Mouse (Mus musculus) frontal cortex, postnatal 14 days (tissue): ENCODE results near the gene Arhgap10.

Source experiments
- DNase-seq, 2 experiments: peaks; one replicate each; pipeline ENCODE4 v3.0.0; 2022; ENCODE audit warnings: low spot score in 2 of 2

Arhgap10 gene

GRCm38 (mm10) chr8:77486749-77487148 lies 31.0 kb downstream of the Arhgap10 start:
- no peak for DNase-seq

DNA sequence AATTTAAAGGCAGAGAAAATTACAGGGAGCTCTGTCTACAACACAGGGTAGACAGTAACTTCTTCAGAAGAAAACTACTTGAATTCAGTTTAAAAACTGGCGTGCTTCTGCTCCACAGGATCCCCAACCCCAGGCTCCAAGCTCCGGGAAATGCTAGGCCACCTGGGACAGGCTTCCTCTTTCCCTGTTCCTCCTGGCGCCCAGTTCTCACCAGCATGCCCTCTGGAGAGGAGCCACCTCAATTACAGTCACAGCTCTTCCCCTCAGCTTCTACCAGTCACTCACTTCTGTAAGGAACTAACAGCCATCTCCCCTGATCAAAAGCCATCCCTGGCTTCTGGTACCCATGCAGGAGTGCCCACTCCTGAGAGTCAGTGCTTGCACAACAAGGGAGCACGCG lies 32.9 kb downstream of the Arhgap10 start:
- no peak for DNase-seq

GRCm38 (mm10) chr8:77484266-77484665 lies 33.5 kb downstream of the Arhgap10 start:
- DNase-seq = no peak

DNA sequence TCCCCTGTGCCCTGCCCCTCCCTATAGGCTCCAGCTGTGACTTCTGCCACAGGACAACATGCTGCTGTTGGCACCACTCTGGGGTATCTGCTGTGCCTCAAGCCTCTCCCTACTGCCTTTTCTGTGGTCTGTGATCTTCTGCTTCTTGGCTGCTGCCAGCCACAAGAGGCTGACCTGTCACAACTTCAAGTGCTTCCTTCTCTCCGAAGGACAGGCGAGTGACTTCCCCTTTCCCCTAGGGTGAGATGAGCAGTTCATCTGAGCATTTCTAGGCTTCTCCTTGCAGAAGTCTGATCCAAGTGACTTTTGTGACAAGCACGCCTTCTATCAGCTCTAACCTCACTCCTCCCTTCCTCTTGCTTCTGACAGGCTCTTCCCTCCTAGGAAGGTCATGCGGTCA lies 34.1 kb downstream of the Arhgap10 start:
- DNase-seq = no peak

DNA sequence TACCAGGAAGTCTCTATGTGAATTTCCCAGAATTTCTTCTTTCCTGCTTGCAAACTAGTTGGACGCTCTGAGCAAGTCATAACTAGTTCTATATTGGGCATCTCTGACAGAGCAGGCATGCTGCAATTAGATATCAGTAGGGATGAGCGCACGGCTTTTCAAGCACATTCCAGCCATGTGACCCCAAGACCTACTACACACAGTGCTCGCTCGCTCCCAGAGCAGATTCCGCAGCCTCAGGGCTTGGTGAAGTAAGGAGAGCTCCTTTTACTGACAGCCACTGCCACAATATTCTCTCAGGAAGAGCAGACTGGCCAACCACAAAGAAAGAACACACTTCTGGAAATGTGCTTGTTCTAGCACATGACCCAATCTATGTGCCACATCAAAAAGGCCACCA lies 36.0 kb downstream of the Arhgap10 start:
- DNase-seq = no peak

DNA sequence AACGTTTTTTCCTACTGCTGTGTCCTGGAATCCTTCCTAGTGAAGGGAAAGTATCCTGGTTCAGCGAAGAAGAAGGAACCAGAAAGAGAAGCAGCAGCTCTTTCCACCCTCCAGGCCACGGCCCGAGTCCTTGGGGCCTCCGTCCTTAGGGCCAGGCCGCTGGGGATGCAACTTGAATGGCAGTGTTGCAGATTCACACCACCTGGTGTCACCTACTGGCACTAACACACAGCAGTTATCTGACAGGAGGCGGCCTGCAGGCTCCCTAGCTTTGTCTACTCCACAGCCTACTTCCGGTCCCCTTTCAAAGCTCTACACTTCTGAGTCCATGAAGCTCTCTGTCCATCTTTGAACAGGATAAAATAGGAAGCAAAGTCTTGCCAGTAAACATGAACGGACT lies 37.8 kb downstream of the Arhgap10 start:
- no peak for DNase-seq

- DNase-seq = no peak
These were observed 38.9 kb downstream of the Arhgap10 start for GRCm38 (mm10) chr8:77478913-77479273.

GRCm38 (mm10) chr8:77478155-77478912 lies 39.4 kb downstream of the Arhgap10 start:
- DNase-seq = no peak

- DNase-seq = no peak
These were observed 40.1 kb downstream of the Arhgap10 start for GRCm38 (mm10) chr8:77477684-77478083.

DNA sequence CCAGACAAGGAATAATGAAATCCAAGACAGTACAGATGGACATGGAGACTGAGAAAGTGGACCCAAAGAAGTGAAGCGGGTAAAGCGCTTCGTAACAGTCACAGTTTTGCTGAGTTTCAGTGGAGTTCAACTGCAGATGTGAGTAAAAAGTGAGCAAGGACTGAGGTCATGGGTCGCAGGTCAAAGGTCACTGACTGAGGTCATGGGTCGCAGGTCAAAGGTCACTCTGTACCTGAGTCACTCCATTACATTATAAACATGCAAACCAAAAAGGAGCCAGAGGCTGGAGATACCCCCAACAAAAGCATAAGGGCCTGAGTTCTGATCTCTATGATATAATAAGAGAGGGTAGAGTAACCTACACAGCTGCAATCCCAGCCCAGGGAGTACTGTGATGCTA lies 43.1 kb downstream of the Arhgap10 start:
- DNase-seq = no peak

DNA sequence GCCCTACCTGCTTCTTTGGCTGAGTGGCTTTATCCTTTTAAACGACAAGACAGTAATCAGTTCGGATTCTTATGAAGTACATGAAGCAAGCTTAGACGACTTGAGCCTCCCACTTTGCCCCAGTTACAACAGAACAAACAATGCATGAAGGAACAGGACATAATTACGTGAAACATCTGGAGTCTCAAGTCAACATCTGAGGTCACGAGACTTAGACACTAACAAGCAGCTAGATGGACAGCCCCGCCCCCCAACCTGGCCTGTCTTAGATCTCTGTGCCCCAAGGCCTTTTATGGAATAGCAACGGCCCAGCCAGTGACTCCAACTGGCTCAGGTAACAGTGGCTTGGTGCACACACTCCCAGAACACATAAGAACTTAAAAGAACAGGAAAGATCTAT lies 44.0 kb downstream of the Arhgap10 start:
- DNase-seq = no peak

- DNase-seq = no peak
These were observed 44.4 kb downstream of the Arhgap10 start for GRCm38 (mm10) chr8:77473373-77473772.

DNA sequence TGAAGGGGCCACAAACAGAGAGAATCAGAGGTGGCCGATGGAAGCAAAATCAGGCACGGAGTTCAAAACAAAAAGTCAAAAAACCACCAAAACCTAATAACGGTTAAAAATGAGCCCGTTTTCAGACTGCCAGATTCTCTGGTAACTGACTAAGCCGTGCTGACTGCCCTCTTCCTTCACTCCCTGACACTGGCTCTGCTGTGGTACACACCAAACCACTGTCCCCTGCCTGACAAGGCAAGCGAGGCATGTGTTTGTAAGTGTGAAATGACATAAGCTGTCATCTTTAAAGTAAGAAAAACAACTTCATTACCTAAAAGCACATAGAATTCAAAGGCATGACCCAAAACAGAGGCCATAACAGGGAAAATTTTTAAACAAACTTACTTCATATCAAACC lies 56.4 kb downstream of the Arhgap10 start:
- no peak for DNase-seq

DNA sequence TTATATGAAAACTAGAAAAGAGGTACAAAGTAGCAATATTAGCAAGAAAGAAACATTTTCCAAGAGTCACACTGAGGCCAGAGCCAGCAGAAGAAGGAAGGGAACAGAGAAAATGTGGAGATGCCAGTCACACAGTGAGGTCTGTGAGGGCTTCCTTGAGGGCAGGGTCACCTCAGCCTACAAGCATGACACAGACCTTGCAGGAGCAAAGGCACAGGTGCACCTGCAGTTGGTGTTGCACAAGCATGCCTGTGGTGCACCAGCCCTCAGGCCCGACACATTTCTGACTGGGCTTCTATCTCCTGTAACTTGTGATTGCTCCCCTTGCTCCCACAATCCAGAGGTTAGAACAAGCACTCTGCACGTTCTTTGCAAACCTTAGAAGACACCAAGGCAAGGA lies 57.4 kb downstream of the Arhgap10 start:
- no peak for DNase-seq

GRCm38 (mm10) chr8:77459696-77460095 lies 58.1 kb downstream of the Arhgap10 start:
- DNase-seq = no peak

- DNase-seq = no peak
These were observed 59.2 kb downstream of the Arhgap10 start for GRCm38 (mm10) chr8:77458575-77458974.

- no peak for DNase-seq
These were observed 61.5 kb downstream of the Arhgap10 start for GRCm38 (mm10) chr8:77456263-77456662.

- DNase-seq = no peak
These were observed 63.9 kb downstream of the Arhgap10 start for GRCm38 (mm10) chr8:77453836-77454235.

- no peak for DNase-seq
These were observed 66.0 kb downstream of the Arhgap10 start for GRCm38 (mm10) chr8:77451466-77452382.

DNA sequence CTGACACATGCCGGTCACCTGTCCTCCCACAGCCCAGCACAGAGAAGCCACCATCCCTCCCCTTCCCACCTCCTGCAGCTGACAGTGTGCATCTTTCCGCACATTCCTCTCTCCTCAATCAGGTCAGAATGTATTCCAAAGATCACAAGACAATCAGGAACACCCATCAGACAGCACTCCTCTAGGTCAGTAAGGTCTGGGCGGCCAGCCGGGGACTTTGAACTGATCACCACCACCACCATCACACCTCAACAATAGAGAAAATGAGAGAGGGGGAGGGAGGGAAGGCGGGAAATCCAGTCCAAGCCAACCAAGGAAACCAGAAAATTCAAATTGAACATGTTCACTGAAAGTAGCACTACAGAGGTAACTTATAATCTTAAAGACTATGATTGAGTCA lies 66.7 kb downstream of the Arhgap10 start:
- DNase-seq = no peak

DNA sequence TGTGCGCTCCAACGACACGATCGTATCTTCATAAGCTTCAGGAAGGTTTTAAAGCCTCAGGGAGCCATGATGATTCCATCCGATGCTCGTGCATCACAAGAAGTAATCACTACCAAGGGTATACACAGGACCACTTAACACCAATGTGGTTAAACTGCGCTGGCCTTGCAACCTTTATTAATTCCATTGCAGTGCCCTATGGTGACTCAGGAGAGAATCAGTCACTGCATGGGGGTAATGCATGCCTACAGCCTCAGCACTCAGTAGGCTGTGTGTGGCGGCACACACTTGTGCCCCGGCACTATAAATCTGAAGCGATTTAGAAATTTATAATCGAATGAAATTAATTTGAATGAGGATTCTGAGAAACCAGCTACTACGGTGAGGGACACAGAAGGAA lies 71.5 kb downstream of the Arhgap10 start:
- no peak for DNase-seq

GRCm38 (mm10) chr8:77445642-77446041 lies 72.1 kb downstream of the Arhgap10 start:
- DNase-seq = no peak
